Mouse (Mus musculus) midbrain, embryonic 11.5 days (tissue): ENCODE results near the gene Cks1b. TPM values are rescaled to one million over a fixed set of nuclear protein-coding genes. Genes with fewer than 3 reads are reported as not detected.
A peak's percentile ranks its signal among the peaks of the same experiment; 100 is the strongest.

ENCODE experiments used
- ATAC-seq: fragments of 200-750 bp; cut with Nextera tagmentation; 2 replicates; pipeline ENCODE4 v1.8.0; 2017; ENCODE audit warnings: moderate TSS enrichment, moderate library complexity; ENCODE audit not compliant: low FRiP score
- DNase-seq: peaks from one replicate; pipeline ENCODE4 v3.0.0; 2015; ENCODE audit warnings: low spot score; ENCODE audit errors: missing footprints
- H3K27ac ChIP-seq: fragments of 300-500 bp; sonication (generic); 2 replicates; pipeline ENCODE4 v1.5.1; 2014; ENCODE audit warnings: low read depth, low read length
- H3K27me3 ChIP-seq: fragments of 300-500 bp; sonication (generic); 2 replicates; pipeline ENCODE4 v1.6.1; 2014; ENCODE audit warnings: mild to moderate bottlenecking, low read length, moderate library complexity, mixed read lengths; ENCODE audit not compliant: control insufficient read depth, insufficient read depth
- H3K36me3 ChIP-seq: fragments of 300-500 bp; sonication (generic); 2 replicates; pipeline ENCODE4 v1.6.1; 2014; ENCODE audit warnings: mild to moderate bottlenecking, low read length, moderate library complexity, mixed read lengths; ENCODE audit not compliant: control insufficient read depth, insufficient read depth
- H3K4me1 ChIP-seq: fragments of 300-500 bp; sonication (generic); 2 replicates; pipeline ENCODE4 v1.6.1; 2014; ENCODE audit warnings: low read length; ENCODE audit not compliant: control insufficient read depth, insufficient read depth
- H3K4me2 ChIP-seq: fragments of 300-500 bp; sonication (generic); 2 replicates; pipeline ENCODE4 v1.6.1; 2014; ENCODE audit warnings: mild to moderate bottlenecking, moderate library complexity
- H3K4me3 ChIP-seq: fragments of 300-500 bp; sonication (generic); 2 replicates; pipeline ENCODE4 v1.5.1; 2014; ENCODE audit warnings: low read depth, low read length
- H3K9ac ChIP-seq: fragments of 300-500 bp; sonication (generic); 2 replicates; pipeline ENCODE4 v1.6.1; 2014; ENCODE audit warnings: low read length
- H3K9me3 ChIP-seq: fragments of 300-500 bp; sonication (generic); 2 replicates; pipeline ENCODE4 v1.6.1; 2016; ENCODE audit warnings: low read length; ENCODE audit not compliant: control insufficient read depth
- WGBS: fragments of 180-500 bp; shearing (Covaris S2); extraction: QIAGEN DNeasy Blood & Tissue Kit; methylation state at CpG from one replicate; pipeline ENCODE4 v1.1.7; 2014; 5-methylcytosine and 5-hydroxymethylcytosine counted together
- polyA plus RNA-seq: library from polyadenylated mRNA; unstranded; fragments of >200 nt; fragmentation: Nextera tagmentation; extraction: Ambion mirVana; gene quantifications from 2 replicates; pipeline ENCODE4 v1.2.1, GENCODE M21; 2014

Cks1b gene
- polyA plus RNA-seq, 1 experiment from 2014 or later, result 441 TPM

DNA sequence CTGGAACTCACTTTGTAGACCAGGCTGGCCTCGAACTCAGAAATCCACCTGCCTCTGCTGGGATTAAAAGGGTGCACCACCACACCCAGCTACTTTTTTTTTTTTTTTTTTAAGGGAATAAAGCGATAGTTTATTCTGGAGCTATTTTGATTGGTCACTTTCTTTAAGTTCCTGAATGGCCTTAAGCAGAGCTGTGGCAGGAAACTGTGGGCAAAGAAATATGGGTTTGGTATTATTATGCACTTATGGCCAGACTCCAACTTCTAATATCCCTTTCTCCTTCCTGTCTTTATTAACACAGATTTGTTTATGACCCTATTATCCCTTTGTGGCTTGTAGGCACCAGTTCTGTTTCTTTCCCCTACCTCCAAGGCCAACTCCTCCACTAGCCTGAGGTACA lies 2.2 kb upstream of the Cks1b start:
- Histone ChIP-seq H3K36me3 (peaks cover 7% of the 10 kb centered on the region; the same call in 1 of the 2 replicates), H3K27me3 (no peaks in the 10 kb centered on the region), H3K4me3 (0 out of 2 replicates have a peak overlapping the region, but pooled peaks have one; percentile 3), H3K4me2 (0 out of 2 replicates have a peak overlapping the region, but pooled peaks have one; percentile 61), H3K4me1 (peaks cover 32% of the 10 kb centered on the region), H3K9me3 (no peaks in the 10 kb centered on the region), H3K9ac (no peak overlapping the region), H3K27ac (no peak overlapping the region)
- WGBS, result 54% methylated on average over 2 of the region's 2 CpGs
- DNase-seq (no peak), ATAC-seq (no peak)

- peak overlapping the region; percentile 64 for H3K4me3 ChIP-seq
- peaks cover 32% of the 10 kb centered on the region for H3K4me1 ChIP-seq
- H3K27me3 ChIP-seq, result no peaks in the 10 kb centered on the region
- WGBS, result 42% methylated on average over 3 of the region's 3 CpGs
- H3K36me3 ChIP-seq, result peaks cover 8% of the 10 kb centered on the region; the same call in 1 of the 2 replicates
- H3K9me3 ChIP-seq, result no peaks in the 10 kb centered on the region
- H3K4me2 ChIP-seq, result peak overlapping the region; percentile 87
- peak overlapping the region; percentile 73 for H3K9ac ChIP-seq
- DNase-seq, result no peak
- H3K27ac ChIP-seq, result no peak overlapping the region
- no peak for ATAC-seq
Observed at GRCm38 (mm10) chr3:89419981-89420380, 1.8 kb upstream of the Cks1b start.

- peaks cover 32% of the 10 kb centered on the region for H3K4me1 ChIP-seq
- H3K9ac ChIP-seq, result peak overlapping the region; percentile 73
- WGBS, result 4% methylated on average over 9 of the region's 9 CpGs
- H3K4me2 ChIP-seq, result peak overlapping the region; percentile 87
- H3K36me3 ChIP-seq, result peaks cover 12% of the 10 kb centered on the region; the same call in 1 of the 2 replicates
- peak overlapping the region; percentile 64 for H3K4me3 ChIP-seq
- H3K9me3 ChIP-seq, result no peaks in the 10 kb centered on the region
- H3K27ac ChIP-seq, result no peak overlapping the region; the same call in 1 of the 2 replicates
- H3K27me3 ChIP-seq, result no peaks in the 10 kb centered on the region
- DNase-seq, result no peak
- no peak for ATAC-seq
Observed at GRCm38 (mm10) chr3:89419571-89419970, 1.4 kb upstream of the Cks1b start.

- Histone ChIP-seq H3K4me1 (peaks cover 32% of the 10 kb centered on the region), H3K9ac (peak overlapping the region; percentile 73), H3K27me3 (no peaks in the 10 kb centered on the region), H3K36me3 (peaks cover 16% of the 10 kb centered on the region; the same call in 1 of the 2 replicates), H3K4me3 (peak overlapping the region; percentile 64), H3K4me2 (peak overlapping the region; percentile 87), H3K27ac (peak overlapping the region; percentile 87), H3K9me3 (no peaks in the 10 kb centered on the region)
- ATAC-seq (peak; percentile 14), DNase-seq (no peak)
- WGBS, result under 1% methylated on average over 16 of the region's 16 CpGs
Observed at GRCm38 (mm10) chr3:89418861-89419250, 673 bp upstream of the Cks1b start.

DNA sequence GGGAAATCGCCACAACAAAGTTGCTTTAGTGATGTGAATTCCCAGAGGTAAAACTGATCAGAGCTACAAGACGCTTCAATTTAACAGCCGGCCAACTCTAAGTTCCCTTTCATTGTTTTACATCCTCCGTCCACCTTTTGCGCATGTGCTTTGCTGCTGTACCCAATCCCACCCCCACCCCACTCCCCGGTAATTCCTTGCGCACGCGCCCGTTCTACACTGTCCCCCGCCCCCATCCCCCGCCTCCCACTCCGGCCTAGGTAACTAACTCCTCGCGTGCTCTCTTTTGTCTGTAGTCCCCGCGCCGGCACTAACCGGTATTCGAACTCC lies 378 bp downstream of the Cks1b start:
- H3K4me1 ChIP-seq, result peaks cover 32% of the 10 kb centered on the region
- peak; percentile 60 for ATAC-seq

GRCm38 (mm10) chr3:89417131-89417530 lies 1.1 kb downstream of the Cks1b start:
- Histone ChIP-seq H3K27ac (no peak overlapping the region), H3K4me2 (peak overlapping the region; percentile 83), H3K4me1 (peaks cover 32% of the 10 kb centered on the region), H3K36me3 (peaks cover 16% of the 10 kb centered on the region; the same call in 1 of the 2 replicates), H3K27me3 (no peaks in the 10 kb centered on the region), H3K4me3 (peak overlapping the region; percentile 64), H3K9me3 (no peaks in the 10 kb centered on the region), H3K9ac (peak overlapping the region; percentile 76)
- WGBS, result 37% methylated on average over 2 of the region's 2 CpGs
- ATAC-seq (no peak), DNase-seq (no peak)

More for the DNA sequence above, 378 bp downstream of the Cks1b start:
- WGBS, result under 1% methylated on average over 20 of the region's 20 CpGs
- no peak for DNase-seq
- H3K4me3 ChIP-seq, result peak overlapping the region; percentile 64
- H3K4me2 ChIP-seq, result peak overlapping the region; percentile 83
- no peaks in the 10 kb centered on the region for H3K9me3 ChIP-seq
- H3K36me3 ChIP-seq, result peaks cover 16% of the 10 kb centered on the region; the same call in 1 of the 2 replicates
- H3K27ac ChIP-seq, result peak overlapping the region; percentile 64
- H3K27me3 ChIP-seq, result no peaks in the 10 kb centered on the region
- peak overlapping the region; percentile 76 for H3K9ac ChIP-seq

DNA sequence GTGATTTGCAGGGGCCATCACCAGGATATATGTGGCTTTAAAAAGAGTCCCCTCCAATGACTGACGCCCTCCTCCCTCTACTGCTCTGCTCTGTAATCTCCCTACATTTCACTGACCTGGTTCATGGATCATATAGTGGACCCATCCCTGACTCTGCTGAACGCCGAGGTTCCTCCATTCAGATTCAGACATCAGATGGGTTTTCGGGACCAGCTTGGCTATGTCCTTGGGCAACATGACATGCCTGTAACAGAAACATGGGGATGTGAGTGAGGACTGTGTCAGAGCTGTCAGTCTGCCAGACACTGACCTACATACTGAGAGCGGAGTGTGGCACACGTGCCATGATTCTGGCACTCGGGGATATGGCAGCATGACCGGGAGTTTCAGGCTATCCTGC lies 2.0 kb downstream of the Cks1b start:
- H3K4me1 ChIP-seq, result peaks cover 24% of the 10 kb centered on the region
- 95% methylated on average over 8 of the region's 8 CpGs for WGBS
- H3K4me2 ChIP-seq, result no peak overlapping the region
- DNase-seq, result peak; percentile 31
- ATAC-seq, result no peak
- no peak overlapping the region for H3K27ac ChIP-seq
- no peaks in the 10 kb centered on the region for H3K9me3 ChIP-seq
- H3K9ac ChIP-seq, result no peak overlapping the region
- H3K36me3 ChIP-seq, result peaks cover 16% of the 10 kb centered on the region; the same call in 1 of the 2 replicates
- no peaks in the 10 kb centered on the region for H3K27me3 ChIP-seq
- no peak overlapping the region for H3K4me3 ChIP-seq

- Histone ChIP-seq H3K4me1 (peaks cover 9% of the 10 kb centered on the region), H3K9me3 (no peaks in the 10 kb centered on the region), H3K4me2 (peak within 1 kb of the TSS; percentile 73), H3K9ac (peak within 1 kb of the TSS; percentile 47), H3K4me3 (peak within 1 kb of the TSS; percentile 50), H3K27ac (no peak within 1 kb of the TSS), H3K27me3 (no peaks in the 10 kb centered on the region), H3K36me3 (peaks cover 16% of the 10 kb centered on the region; the same call in 1 of the 2 replicates)
- peak; percentile 99 for ATAC-seq
- DNase-seq, result peak; percentile 100
- 7% methylated on average over 28 of the region's 28 CpGs for WGBS
Observed at GRCm38 (mm10) chr3:89411490-89412393, 6.4 kb downstream of the Cks1b start, which contains the start of gene Flad1. Flad1 (minus strand) TSS chr3:89411870.

DNA sequence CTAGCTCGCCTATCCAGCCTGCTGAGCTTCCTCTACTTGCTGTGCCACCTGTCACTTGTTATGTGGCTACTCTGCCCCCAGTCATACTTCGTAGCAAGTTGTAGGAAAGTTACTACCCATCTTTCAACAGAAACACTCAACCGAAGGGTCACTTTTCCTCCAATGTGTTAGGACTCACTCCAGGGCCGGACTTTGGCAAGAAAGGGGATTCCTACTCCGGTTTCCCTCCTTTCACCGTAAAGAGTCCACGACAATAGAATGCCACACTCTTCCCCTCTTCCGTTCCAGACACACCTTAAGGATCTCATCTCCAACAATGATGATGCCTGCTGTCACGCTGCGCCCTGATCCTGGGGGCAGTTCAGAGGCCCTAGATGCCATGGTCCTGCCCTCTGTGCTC lies 7.3 kb downstream of the Cks1b start:
- H3K9ac ChIP-seq, result peak overlapping the region; percentile 47
- H3K4me1 ChIP-seq, result peaks cover 7% of the 10 kb centered on the region
- DNase-seq (no peak), ATAC-seq (no peak)
- no peaks in the 10 kb centered on the region for H3K9me3 ChIP-seq
- H3K4me3 ChIP-seq, result peak overlapping the region; percentile 50
- no peak overlapping the region for H3K27ac ChIP-seq
- peak overlapping the region; percentile 73 for H3K4me2 ChIP-seq
- H3K27me3 ChIP-seq, result no peaks in the 10 kb centered on the region
- H3K36me3 ChIP-seq, result peaks cover 12% of the 10 kb centered on the region; the same call in 1 of the 2 replicates
- 81% methylated on average over 10 of the region's 10 CpGs for WGBS
